Mouse (Mus musculus) bone marrow macrophage, adult 2 months (primary cell): ENCODE measurements around the gene Irf2bp1.

Experiments used
- CTCF ChIP-seq: IDR thresholded peaks from 2 replicates; pipeline ENCODE4 v1.5.1; 2012; ENCODE audit warnings: low read depth, mild to moderate bottlenecking, low read length, moderate library complexity
- POLR2A ChIP-seq: IDR thresholded peaks from 2 replicates; pipeline ENCODE4 v1.6.1; 2012; ENCODE audit warnings: mild to moderate bottlenecking, low read depth, low read length, borderline replicate concordance

DNA sequence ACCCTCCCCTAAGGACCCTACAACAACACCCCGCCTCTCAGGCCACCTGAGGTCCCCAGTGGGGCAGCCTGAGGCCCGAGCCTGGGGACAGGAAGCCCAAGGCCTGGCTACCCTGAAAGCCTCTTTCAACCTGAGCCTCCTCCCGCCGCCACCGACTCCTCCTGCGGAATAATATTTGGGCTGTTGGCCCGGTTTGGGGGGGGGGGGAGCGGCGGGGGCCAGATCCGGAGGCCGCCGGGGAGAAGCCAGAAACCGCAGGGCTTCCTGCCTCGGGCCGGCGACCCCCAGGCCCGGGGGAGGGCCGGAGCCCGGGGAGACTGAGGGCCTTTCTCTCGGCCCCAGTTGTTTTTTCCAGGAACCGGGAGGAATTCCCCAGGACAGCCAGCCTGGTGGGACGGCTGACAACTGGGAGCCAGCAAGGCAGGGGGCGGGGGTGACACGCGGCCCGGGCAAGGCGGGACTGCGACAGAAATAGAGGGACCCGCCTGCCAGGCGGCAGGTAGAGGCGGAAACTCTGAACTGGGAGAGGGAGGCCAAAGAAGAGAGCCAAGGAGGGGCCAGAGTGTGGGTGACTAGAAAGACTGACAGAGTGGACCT is 8.3 kb downstream of the Irf2bp1 start:
- TF ChIP-seq POLR2A (no peak), CTCF (no peak)
